Mouse (Mus musculus) myocyte (in vitro differentiated cells): Measurements from ENCODE around the gene Tamm41. TPM values are rescaled to one million over a fixed set of nuclear protein-coding genes. Genes with fewer than 3 reads are reported as not detected.
A peak's percentile ranks its signal among the peaks of the same experiment; 100 is the strongest.

ENCODE experiments used
- H3K27me3 ChIP-seq: one replicate; pipeline ENCODE4 v1.6.1; 2011; ENCODE audit not compliant: control insufficient read depth, insufficient read depth, insufficient read length
- H3K36me3 ChIP-seq: one replicate; pipeline ENCODE4 v1.6.1; 2011; ENCODE audit not compliant: control insufficient read depth, insufficient read depth
- H3K4me2 ChIP-seq: one replicate; pipeline ENCODE4 v1.6.1; 2011; ENCODE audit warnings: low read depth, control low read depth
- H3K4me3 ChIP-seq: one replicate; pipeline ENCODE4 v1.5.1; 2011; ENCODE audit warnings: mild to moderate bottlenecking, control low read depth, moderate library complexity
- H3K79me2 ChIP-seq: one replicate; pipeline ENCODE4 v1.6.1; 2011; ENCODE audit not compliant: control insufficient read depth, insufficient read depth
- H3ac ChIP-seq: one replicate; pipeline ENCODE4 v1.6.1; 2011; ENCODE audit not compliant: control insufficient read depth, insufficient read length
- CEBPB ChIP-seq: IDR thresholded peaks from 2 replicates; pipeline ENCODE4 v1.6.1; 2011; ENCODE audit warnings: mild to moderate bottlenecking, moderate library complexity; ENCODE audit not compliant: poor library complexity, insufficient read depth, severe bottlenecking
- E2F4 ChIP-seq: IDR thresholded peaks from one replicate; pipeline ENCODE4 v1.6.1; 2011; ENCODE audit warnings: mild to moderate bottlenecking, control low read depth, moderate library complexity; ENCODE audit not compliant: insufficient read depth
- MAX ChIP-seq: IDR thresholded peaks from one replicate; pipeline ENCODE4 v1.6.1; 2011; ENCODE audit warnings: low read depth, mild to moderate bottlenecking, control low read depth
- MYOD1 ChIP-seq, 3 experiments: IDR thresholded peaks; one replicate each; pipeline ENCODE4 v1.6.1; 2011; ENCODE audit warnings: control low read depth in 2 of 3, low read depth in 2 of 3, mild to moderate bottlenecking in 2 of 3, moderate library complexity in 1 of 3; ENCODE audit not compliant: insufficient read length in 2 of 3, control insufficient read depth in 1 of 3
- MYOG ChIP-seq, 3 experiments: IDR thresholded peaks; one replicate each; pipeline ENCODE4 v1.6.1; 2011; ENCODE audit warnings: control low read depth in 2 of 3, low read depth in 2 of 3, mild to moderate bottlenecking in 2 of 3; ENCODE audit not compliant: insufficient read length in 2 of 3, control insufficient read depth in 1 of 3, insufficient read depth in 1 of 3
- POLR2A ChIP-seq: IDR thresholded peaks from one replicate; pipeline ENCODE4 v1.6.1; 2011; ENCODE audit warnings: low read depth, mild to moderate bottlenecking, control low read depth, moderate library complexity; ENCODE audit not compliant: insufficient read length
- POLR2AphosphoS2 ChIP-seq: IDR thresholded peaks from one replicate; pipeline ENCODE4 v1.6.1; 2011; ENCODE audit warnings: low read depth, control low read depth; ENCODE audit not compliant: insufficient read length
- REST ChIP-seq: IDR thresholded peaks from one replicate; pipeline ENCODE4 v1.6.1; 2011; ENCODE audit warnings: mild to moderate bottlenecking, control low read depth, moderate library complexity; ENCODE audit not compliant: insufficient read depth, insufficient read length
- SRF ChIP-seq: IDR thresholded peaks from one replicate; pipeline ENCODE4 v1.6.1; 2011; ENCODE audit warnings: low read depth; ENCODE audit not compliant: control insufficient read depth, insufficient read length
- TCF12 ChIP-seq: IDR thresholded peaks from one replicate; pipeline ENCODE4 v1.6.1; 2011; ENCODE audit warnings: mild to moderate bottlenecking, control low read depth; ENCODE audit not compliant: poor library complexity, insufficient read depth, severe bottlenecking
- TCF3 ChIP-seq: IDR thresholded peaks from one replicate; pipeline ENCODE4 v1.6.1; 2011; ENCODE audit warnings: low read depth, control low read depth; ENCODE audit not compliant: insufficient read length
- USF1 ChIP-seq: IDR thresholded peaks from one replicate; pipeline ENCODE4 v1.6.1; 2011; ENCODE audit warnings: low read depth, mild to moderate bottlenecking, control low read depth, moderate library complexity
- polyA plus RNA-seq: library from polyadenylated mRNA; unstranded; fragments of >200 nt; fragmentation: generic; extraction: Trizol; gene quantifications from one replicate; pipeline ENCODE4 v1.2.1, GENCODE M21; 2012; ENCODE audit warnings: missing spikeins

The Tamm41 gene
- polyA plus RNA-seq, 1 experiment = 21.9 TPM

- Histone ChIP-seq H3K36me3 (no peaks in the 10 kb centered on the region), H3K4me2 (no peak overlapping the region), H3ac (no peak overlapping the region), H3K27me3 (peaks cover 7% of the 10 kb centered on the region), H3K4me3 (no peak overlapping the region), H3K79me2 (no peaks in the 10 kb centered on the region)
- TF ChIP-seq TCF3 = no peak
- no peak for TF ChIP-seq USF1
Measured at GRCm38 (mm10) chr6:114970895-114971294, 66.8 kb downstream of the Tamm41 start.

GRCm38 (mm10) chr6:114970386-114970785 lies 67.3 kb downstream of the Tamm41 start:
- TF ChIP-seq USF1 = no peak
- TF ChIP-seq MAX = no peak
- no peak for TF ChIP-seq TCF12
- TF ChIP-seq MYOG (IDR thresholded peaks at IDR 0.05; ENCODE audit: control insufficient read depth in 1 of 3, insufficient read depth in 1 of 3, insufficient read length in 2 of 3, low read depth in 2 of 3) = no peak
- no peak for TF ChIP-seq CEBPB
- TF ChIP-seq SRF = no peak
- TF ChIP-seq REST = no peak
- no peak for TF ChIP-seq POLR2A
- TF ChIP-seq TCF3 = no peak
- Histone ChIP-seq H3ac (no peak overlapping the region), H3K4me3 (no peak overlapping the region), H3K4me2 (no peak overlapping the region), H3K27me3 (peaks cover 7% of the 10 kb centered on the region), H3K79me2 (no peaks in the 10 kb centered on the region), H3K36me3 (no peaks in the 10 kb centered on the region)

- H3K27me3 ChIP-seq = peaks cover 7% of the 10 kb centered on the region
- peak within 1 kb of the TSS; percentile 9 for H3ac ChIP-seq
- H3K36me3 ChIP-seq = no peaks in the 10 kb centered on the region
- peak within 1 kb of the TSS; percentile 21 for H3K4me3 ChIP-seq
- no peak for TF ChIP-seq CEBPB
- TF ChIP-seq POLR2A = no peak
- TF ChIP-seq MYOG (IDR thresholded peaks at IDR 0.05; ENCODE audit: control insufficient read depth in 1 of 3, insufficient read depth in 1 of 3, insufficient read length in 2 of 3, low read depth in 2 of 3) = no peak
- no peak for TF ChIP-seq POLR2AphosphoS2
- peak; percentile 71 for TF ChIP-seq USF1
- no peaks in the 10 kb centered on the region for H3K79me2 ChIP-seq
- peak within 1 kb of the TSS; percentile 86 for H3K4me2 ChIP-seq
Measured at GRCm38 (mm10) chr6:114969213-114970120, 68.2 kb downstream of the Tamm41 start, which contains the start of gene Vgll4. Gene Vgll4, minus strand, starts transcription at chr6:114969994.

GRCm38 (mm10) chr6:114968361-114969212 lies 69.1 kb downstream of the Tamm41 start:
- H3K27me3 ChIP-seq = peaks cover 7% of the 10 kb centered on the region
- TF ChIP-seq MAX (no peak), TCF3 (no peak), TCF12 (no peak), MYOD1 (IDR thresholded peaks at IDR 0.05; ENCODE audit: control insufficient read depth in 1 of 3, insufficient read length in 2 of 3, low read depth in 2 of 3) (peak in 1 of 3 experiments; percentile 65), USF1 (no peak), SRF (no peak), MYOG (IDR thresholded peaks at IDR 0.05; ENCODE audit: control insufficient read depth in 1 of 3, insufficient read depth in 1 of 3, insufficient read length in 2 of 3, low read depth in 2 of 3) (peak in 1 of 3 experiments; percentile 81), POLR2A (peak; percentile 47), CEBPB (no peak), REST (no peak), POLR2AphosphoS2 (no peak)

GRCm38 (mm10) chr6:114967623-114968022 lies 70.1 kb downstream of the Tamm41 start:
- peaks cover 7% of the 10 kb centered on the region for H3K27me3 ChIP-seq

More at GRCm38 (mm10) chr6:114968361-114969212, 69.1 kb downstream of the Tamm41 start:
- Histone ChIP-seq H3K4me3 (peak overlapping the region; percentile 21), H3K79me2 (no peaks in the 10 kb centered on the region), H3ac (peak overlapping the region; percentile 9), H3K4me2 (peak overlapping the region; percentile 86), H3K36me3 (no peaks in the 10 kb centered on the region)

More at GRCm38 (mm10) chr6:114967623-114968022, 70.1 kb downstream of the Tamm41 start:
- H3K4me3 ChIP-seq = peak overlapping the region; percentile 21
- no peaks in the 10 kb centered on the region for H3K36me3 ChIP-seq
- TF ChIP-seq POLR2AphosphoS2 (no peak), CEBPB (no peak), REST (no peak), MYOG (IDR thresholded peaks at IDR 0.05; ENCODE audit: control insufficient read depth in 1 of 3, insufficient read depth in 1 of 3, insufficient read length in 2 of 3, low read depth in 2 of 3) (no peak), TCF3 (no peak), POLR2A (no peak), MYOD1 (IDR thresholded peaks at IDR 0.05; ENCODE audit: control insufficient read depth in 1 of 3, insufficient read length in 2 of 3, low read depth in 2 of 3) (no peak), TCF12 (no peak), E2F4 (no peak), MAX (no peak), USF1 (no peak), SRF (no peak)
- peak overlapping the region; percentile 86 for H3K4me2 ChIP-seq
- no peaks in the 10 kb centered on the region for H3K79me2 ChIP-seq
- no peak overlapping the region for H3ac ChIP-seq
